Mouse (Mus musculus): ENCODE data around the gene Dnajc4.
A peak's percentile ranks its signal among the peaks of the same experiment; 100 is the strongest.

Gene Dnajc4

GRCm38 (mm10) chr19:6992011-6992858, at the start of gene Dnajc4:
Dnajc4 (minus strand) TSS chr19:6992572.
- peak; percentile 97 to 99 for DNase-seq

DNA sequence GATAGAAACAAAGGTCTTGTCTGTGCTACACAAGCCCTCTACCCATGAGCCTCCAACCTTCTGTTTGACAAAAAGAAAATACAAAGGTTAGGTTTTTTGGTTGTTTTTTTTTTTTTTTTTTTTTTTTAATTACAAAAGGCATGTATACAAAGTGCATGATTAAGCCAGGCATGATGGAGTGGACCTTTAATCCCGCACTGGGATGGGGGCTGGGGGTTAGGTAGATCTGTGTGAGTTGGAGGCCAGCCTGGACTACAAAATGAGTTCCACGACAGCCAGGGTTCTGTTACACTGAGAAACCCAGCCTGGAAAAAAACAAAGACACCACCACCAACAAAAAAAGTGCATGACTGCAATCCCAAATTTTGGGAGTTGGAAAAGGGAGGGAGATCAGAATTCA, 48.8 kb upstream of the Dnajc4 start:
- DNase-seq = no peak

- no peak for DNase-seq
Measured at GRCm38 (mm10) chr19:7040637-7041130, 48.3 kb upstream of the Dnajc4 start.

- peak; percentile 98 to 100 for DNase-seq
Measured at GRCm38 (mm10) chr19:7039841-7040636, 47.7 kb upstream of the Dnajc4 start, which contains the start of gene Stip1. Stip1 (minus strand) TSS chr19:7039967.

DNA sequence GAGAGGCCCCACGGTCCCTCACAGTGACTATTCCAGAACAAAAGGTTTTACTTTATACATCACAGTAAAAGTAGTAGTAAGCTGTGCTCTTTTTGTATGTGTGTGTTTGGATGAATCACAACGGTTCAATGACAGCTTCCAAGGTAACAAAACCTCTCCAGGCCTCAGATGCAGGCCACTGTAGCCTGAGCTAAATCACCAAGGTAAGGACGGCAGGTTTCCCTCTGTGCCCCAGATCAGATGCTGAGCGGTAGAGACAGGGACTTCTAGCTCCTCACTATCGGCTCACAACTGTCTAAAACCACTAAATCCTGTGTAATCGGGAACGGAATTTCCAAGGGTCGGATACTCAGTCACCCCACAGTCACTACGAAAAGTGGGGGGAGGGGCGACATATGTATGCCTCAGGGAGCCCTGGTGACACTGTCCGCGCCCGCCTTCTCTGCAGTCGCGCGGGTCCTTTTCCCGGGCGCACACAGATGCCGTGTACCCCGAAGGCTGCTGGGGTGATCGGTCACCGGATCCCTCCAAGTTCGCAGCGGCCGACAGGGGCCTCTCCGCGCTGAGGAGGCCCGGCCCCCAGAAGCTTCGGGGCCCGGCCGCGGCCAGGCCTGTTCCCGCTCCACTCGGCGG, 46.8 kb upstream of the Dnajc4 start:
- peak; percentile 61 to 74 for DNase-seq

- no peak for DNase-seq
Measured at GRCm38 (mm10) chr19:7034006-7034405, 41.6 kb upstream of the Dnajc4 start.

- DNase-seq = no peak
Measured at GRCm38 (mm10) chr19:7029531-7029930, 37.2 kb upstream of the Dnajc4 start.

GRCm38 (mm10) chr19:7020224-7020641, 27.9 kb upstream of the Dnajc4 start:
- DNase-seq = peak; percentile 75 to 77

- peak; percentile 84 to 88 for DNase-seq
Measured at GRCm38 (mm10) chr19:7019191-7019590, 26.8 kb upstream of the Dnajc4 start, which contains the start of gene Fermt3. Fermt3 (minus strand) TSS chr19:7019469.

DNA sequence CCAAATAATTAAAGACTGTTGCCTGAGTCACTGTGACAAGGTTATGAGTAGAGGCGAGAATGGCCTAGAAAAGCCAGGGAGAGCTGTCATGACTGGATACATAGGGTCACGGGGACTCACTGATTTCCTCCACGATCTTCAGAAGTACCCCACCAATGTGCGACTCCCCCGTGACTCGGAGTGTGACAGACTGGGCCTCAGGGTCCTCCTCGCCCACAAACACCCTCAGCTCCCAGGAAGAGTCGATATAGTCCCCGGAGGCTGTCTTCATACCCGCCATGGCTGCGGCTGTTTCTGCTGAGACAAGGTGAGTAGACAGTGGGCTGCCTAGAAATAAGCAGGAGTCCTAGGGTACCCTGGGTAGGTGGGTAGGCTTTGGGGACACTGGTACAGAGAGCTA, 26.2 kb upstream of the Dnajc4 start:
- peak; percentile 37 for DNase-seq

- DNase-seq = peak; percentile 58 to 72
Measured at GRCm38 (mm10) chr19:7017541-7018457, 25.4 kb upstream of the Dnajc4 start.

DNA sequence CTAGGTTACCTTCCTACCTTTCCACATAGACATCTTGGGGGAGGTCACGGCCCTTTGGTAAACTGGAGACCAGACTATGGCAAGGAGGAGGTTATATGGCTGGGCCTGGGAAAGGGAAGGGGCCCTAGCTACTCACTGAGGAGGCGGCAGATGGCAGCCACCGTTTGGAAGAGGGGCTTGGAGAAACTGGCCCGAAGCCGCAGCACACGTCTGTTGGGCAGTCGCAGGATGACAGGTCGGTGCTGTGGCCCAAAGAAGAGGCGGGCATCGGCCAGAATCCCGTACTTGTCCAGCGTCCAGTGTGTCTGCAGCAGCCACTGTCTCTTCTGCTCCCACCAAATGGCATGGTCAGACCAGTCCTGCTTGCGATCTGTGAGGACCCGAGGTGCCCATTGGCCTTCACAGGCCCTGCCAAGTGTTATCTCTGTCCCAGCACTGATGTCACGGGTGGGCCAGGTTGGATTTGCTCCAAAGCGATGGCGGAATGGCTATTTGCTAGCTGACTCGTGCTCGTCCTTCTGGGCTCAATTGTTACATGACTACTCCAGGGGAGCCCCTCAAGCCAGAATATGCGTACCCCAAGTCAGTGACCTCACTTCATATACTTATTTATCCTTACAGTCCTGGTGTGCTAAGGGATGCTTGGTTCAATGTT, 22.2 kb upstream of the Dnajc4 start:
- no peak for DNase-seq

DNA sequence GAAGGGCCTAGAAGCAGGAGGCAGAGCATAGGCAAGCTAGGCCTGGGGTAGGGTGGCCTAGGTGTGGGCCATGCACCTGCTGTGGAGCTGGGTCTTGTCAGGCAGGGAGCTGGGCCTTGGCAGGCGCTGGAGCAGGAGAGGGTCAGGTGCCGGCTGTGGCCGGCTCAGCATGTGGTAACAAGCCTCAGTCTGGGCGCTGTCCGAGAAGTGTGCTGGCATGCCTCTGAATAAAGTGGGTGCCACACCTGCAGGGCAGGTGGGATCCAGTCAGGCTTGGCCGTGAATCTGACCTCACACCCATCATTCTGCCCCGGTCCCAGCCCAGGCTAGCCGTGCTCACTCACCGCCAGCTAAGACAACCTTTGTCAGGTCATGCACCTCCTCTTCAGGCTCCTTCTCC, 21.6 kb upstream of the Dnajc4 start:
- DNase-seq = no peak

- no peak for DNase-seq
Measured at GRCm38 (mm10) chr19:7012426-7012825, 20.1 kb upstream of the Dnajc4 start.

GRCm38 (mm10) chr19:7006892-7007593, 14.7 kb upstream of the Dnajc4 start:
- no peak for DNase-seq

- DNase-seq = peak in 1 of 2 experiments; percentile 19
Measured at GRCm38 (mm10) chr19:6999360-7000063, 7.1 kb upstream of the Dnajc4 start.

- peak in 1 of 2 experiments; percentile 54 for DNase-seq
Measured at GRCm38 (mm10) chr19:6997721-6998290, 5.4 kb upstream of the Dnajc4 start.

DNA sequence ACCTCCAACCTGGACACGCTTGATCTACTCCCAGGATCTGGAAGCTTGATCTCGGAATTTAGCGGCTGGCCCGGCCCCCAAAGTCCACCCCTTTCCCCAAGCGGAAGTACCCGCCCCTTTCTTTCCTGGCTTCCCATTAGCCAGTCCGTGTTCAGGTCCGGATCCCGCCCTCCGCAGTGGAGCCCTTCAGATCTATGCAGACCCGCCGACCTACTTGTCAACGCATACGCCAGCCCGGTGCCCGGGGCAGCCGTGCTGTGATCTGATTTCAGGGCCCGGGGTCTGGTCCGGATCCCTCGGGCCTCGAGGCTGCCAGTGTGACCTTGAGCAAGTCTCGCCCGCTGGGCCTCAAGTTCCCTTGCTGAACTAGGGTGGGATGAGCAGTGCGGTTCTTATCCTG, 3.6 kb upstream of the Dnajc4 start, which contains the start of the genes Nudt22 and Trpt1:
TSS of gene Nudt22 (minus strand) at position 112 of the 400 bp plus-strand sequence.
TSS of gene Trpt1 (plus strand) at position 126 of the 400 bp plus-strand sequence.
- peak; percentile 61 to 73 for DNase-seq
